Mouse (Mus musculus): ENCODE data around the gene Pdp2.
"Not testable (repeated sequence)": the region's sequence is repeated elsewhere in the genome, so short reads cannot be mapped to it uniquely, and the experiment has no call there.

The Pdp2 gene

GRCm38 (mm10) chr8:104591133-104591834 is at the start of gene Pdp2:
TSS of gene Pdp2 (plus strand) at chr8:104591451.
- peak; percentile 98 for ATAC-seq (ENCODE audit: low TSS enrichment)

- 0 out of 2 replicates have a peak, but pooled peaks have one; percentile 1 for ATAC-seq (ENCODE audit: low TSS enrichment)
Measured at GRCm38 (mm10) chr8:104541515-104541880, 49.8 kb upstream of the Pdp2 start.

GRCm38 (mm10) chr8:104542160-104542559 is 49.1 kb upstream of the Pdp2 start:
- ATAC-seq (ENCODE audit: low TSS enrichment): peak; percentile 69

- ATAC-seq (ENCODE audit: low TSS enrichment): no peak
Measured at GRCm38 (mm10) chr8:104543440-104544045, 47.7 kb upstream of the Pdp2 start.

- no peak for ATAC-seq (ENCODE audit: low TSS enrichment)
Measured at GRCm38 (mm10) chr8:104555191-104555590, 36.1 kb upstream of the Pdp2 start.

- no peak for ATAC-seq (ENCODE audit: low TSS enrichment)
Measured at GRCm38 (mm10) chr8:104557226-104557625, 34.0 kb upstream of the Pdp2 start.

- ATAC-seq (ENCODE audit: low TSS enrichment): no peak
Measured at GRCm38 (mm10) chr8:104560731-104561130, 30.5 kb upstream of the Pdp2 start.

- ATAC-seq (ENCODE audit: low TSS enrichment): peak; percentile 88
Measured at GRCm38 (mm10) chr8:104564633-104565456, 26.4 kb upstream of the Pdp2 start.

- ATAC-seq (ENCODE audit: low TSS enrichment): no peak
Measured at GRCm38 (mm10) chr8:104565457-104565798, 25.8 kb upstream of the Pdp2 start.

GRCm38 (mm10) chr8:104569559-104569958 is 21.7 kb upstream of the Pdp2 start:
- peak; percentile 67 for ATAC-seq (ENCODE audit: low TSS enrichment)

GRCm38 (mm10) chr8:104570436-104571343 is 20.6 kb upstream of the Pdp2 start:
- ATAC-seq (ENCODE audit: low TSS enrichment): peak; percentile 88

- no peak for ATAC-seq (ENCODE audit: low TSS enrichment)
Measured at GRCm38 (mm10) chr8:104576820-104577219, 14.4 kb upstream of the Pdp2 start.

- not testable (repeated sequence) for ATAC-seq (ENCODE audit: low TSS enrichment)
Measured at GRCm38 (mm10) chr8:104577606-104578005, 13.6 kb upstream of the Pdp2 start.

- ATAC-seq (ENCODE audit: low TSS enrichment): no peak
Measured at GRCm38 (mm10) chr8:104584522-104584921, 6.7 kb upstream of the Pdp2 start.

- no peak for ATAC-seq (ENCODE audit: low TSS enrichment)
Measured at GRCm38 (mm10) chr8:104590284-104590683, 967 bp upstream of the Pdp2 start.

- no peak for ATAC-seq (ENCODE audit: low TSS enrichment)
Measured at GRCm38 (mm10) chr8:104591856-104592255, 605 bp downstream of the Pdp2 start.

GRCm38 (mm10) chr8:104592566-104592965 is 1.3 kb downstream of the Pdp2 start:
- ATAC-seq (ENCODE audit: low TSS enrichment): no peak

GRCm38 (mm10) chr8:104593536-104594325 is 2.5 kb downstream of the Pdp2 start:
- ATAC-seq (ENCODE audit: low TSS enrichment): no peak

GRCm38 (mm10) chr8:104594611-104595362 is 3.5 kb downstream of the Pdp2 start:
- no peak for ATAC-seq (ENCODE audit: low TSS enrichment)
